Mouse (Mus musculus) cerebellum, adult 2 months (tissue): ENCODE data around the gene Palm2.

Source experiments
- CTCF ChIP-seq: fragments of 200-500 bp; IDR thresholded peaks from 2 replicates; pipeline ENCODE4 v1.5.1; 2011; ENCODE audit warnings: low read depth, mild to moderate bottlenecking, control low read depth, low read length, moderate library complexity, borderline replicate concordance; ENCODE audit not compliant: insufficient read depth
- POLR2A ChIP-seq: fragments of 200-500 bp; IDR thresholded peaks from 2 replicates; pipeline ENCODE4 v1.6.1; 2011; ENCODE audit warnings: low read length, control low read depth, borderline replicate concordance; ENCODE audit not compliant: insufficient read depth

GRCm38 (mm10) chr4:57656388-57656787 lies 222.3 kb downstream of the Palm2 start:
- no peak for TF ChIP-seq CTCF
- TF ChIP-seq POLR2A: no peak
